Mouse (Mus musculus): ENCODE measurements around the gene Myzap.

DNA sequence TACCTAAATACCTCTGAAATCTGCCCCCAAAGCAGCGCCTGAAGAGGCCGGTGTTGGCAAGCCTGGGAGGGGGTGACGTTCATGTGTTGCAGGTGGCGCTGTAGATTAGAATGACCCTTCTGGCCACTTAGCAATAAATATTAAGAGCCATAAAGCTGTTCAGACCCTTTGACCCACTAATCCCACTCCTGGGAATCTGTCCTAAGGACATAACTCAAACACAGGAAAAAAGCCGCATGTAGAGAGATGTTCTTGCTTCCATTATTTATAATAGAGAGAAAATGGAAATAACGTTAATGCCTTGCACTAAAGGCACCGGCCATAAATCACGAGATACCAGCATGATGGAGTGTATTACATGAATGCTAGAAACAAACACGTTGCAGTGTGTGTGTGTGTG lies 64.7 kb downstream of the Myzap start:
- TF ChIP-seq POLR2A (IDR thresholded peaks at IDR 0.05; ENCODE audit: insufficient read depth, low read length) (no peak), CTCF (IDR thresholded peaks at IDR 0.05; ENCODE audit: low read depth, low read length) (no peak), EP300 (IDR thresholded peaks at IDR 0.05; ENCODE audit: insufficient read depth, low read depth, low read length) (no peak)
